Mouse (Mus musculus) embryo, embryonic 11.5 days (tissue): ENCODE measurements around the gene Gm28845.
"Not testable (repeated sequence)": the region's sequence is repeated elsewhere in the genome, so short reads cannot be mapped to it uniquely, and the experiment has no call there.

Experiments
- DNase-seq: peaks from one replicate; pipeline ENCODE4 v3.0.0-alpha.2; 2012; ENCODE audit warnings: low read depth, low spot score

Gm28845 gene

DNA sequence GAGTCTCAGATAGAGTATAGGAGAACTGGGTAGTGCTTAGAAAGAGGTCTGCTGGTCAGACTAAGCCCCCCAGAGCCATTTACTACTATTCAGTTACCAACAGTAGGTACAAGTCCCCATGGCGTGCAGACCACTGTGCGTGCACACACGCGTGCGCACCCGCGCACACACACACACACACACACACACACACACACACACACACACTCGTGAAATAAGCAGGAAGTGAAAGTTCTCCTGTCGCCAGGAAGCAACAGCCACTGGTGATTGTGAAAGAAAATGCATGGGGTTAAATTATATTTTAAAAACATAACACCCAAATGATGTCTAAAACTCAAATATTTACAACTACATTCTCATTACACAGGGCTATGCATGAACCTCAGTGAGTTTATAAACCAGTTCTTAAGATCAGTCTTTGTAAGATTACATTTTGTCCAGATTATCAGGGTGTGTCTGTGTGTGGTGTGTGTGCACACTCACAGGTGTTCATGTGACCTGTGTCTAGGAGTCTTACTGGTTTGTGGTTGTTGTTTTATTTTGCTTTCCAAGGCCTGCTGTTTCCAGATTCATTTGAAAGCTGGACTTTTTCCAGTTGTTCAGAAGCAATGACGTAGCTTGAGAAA, 11.6 kb downstream of the Gm28845 start:
- no peak for DNase-seq

DNA sequence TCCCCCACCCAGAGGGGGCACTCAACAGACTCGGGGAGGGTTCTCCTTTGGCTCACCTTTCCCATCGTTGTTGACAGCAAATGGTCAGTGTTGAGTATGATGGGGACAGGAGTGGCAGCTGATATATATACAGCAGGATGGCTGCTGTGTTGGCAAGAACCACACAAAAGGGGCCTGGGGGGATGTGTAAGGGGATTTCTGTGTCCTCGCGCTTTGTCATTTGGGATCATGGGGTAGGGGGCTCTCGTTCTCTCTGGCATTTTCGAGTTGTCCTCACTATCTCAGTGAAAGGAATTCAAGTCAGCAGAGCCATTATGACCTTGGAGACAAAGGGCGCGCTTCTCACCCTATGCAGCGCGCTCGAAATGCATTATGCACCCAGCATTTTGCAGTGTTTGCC, 16.1 kb downstream of the Gm28845 start, which contains the start of gene Cryga:
Gene Cryga, minus strand, starts transcription at position 101 of the 400 bp plus-strand sequence.
- DNase-seq, result no peak

DNA sequence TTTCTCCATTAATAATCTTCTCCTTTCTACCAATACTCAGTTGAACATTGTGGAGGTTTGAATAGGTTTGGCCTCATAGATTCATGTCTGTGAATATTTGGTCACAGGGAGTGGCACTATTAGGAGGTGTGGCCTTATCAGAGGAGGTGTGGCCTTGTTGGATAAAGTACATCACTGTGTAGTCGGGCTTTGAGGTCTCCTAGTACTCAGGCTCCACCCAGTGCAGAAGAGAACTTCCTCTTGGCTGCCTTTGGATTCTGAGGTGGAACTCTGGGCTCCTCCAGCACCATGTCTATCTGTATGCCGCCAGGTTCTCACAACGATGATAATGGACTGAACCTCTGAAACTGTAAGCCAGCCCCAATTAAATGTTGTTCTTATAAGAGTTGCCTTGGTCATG, 22.4 kb downstream of the Gm28845 start:
- no peak for DNase-seq

DNA sequence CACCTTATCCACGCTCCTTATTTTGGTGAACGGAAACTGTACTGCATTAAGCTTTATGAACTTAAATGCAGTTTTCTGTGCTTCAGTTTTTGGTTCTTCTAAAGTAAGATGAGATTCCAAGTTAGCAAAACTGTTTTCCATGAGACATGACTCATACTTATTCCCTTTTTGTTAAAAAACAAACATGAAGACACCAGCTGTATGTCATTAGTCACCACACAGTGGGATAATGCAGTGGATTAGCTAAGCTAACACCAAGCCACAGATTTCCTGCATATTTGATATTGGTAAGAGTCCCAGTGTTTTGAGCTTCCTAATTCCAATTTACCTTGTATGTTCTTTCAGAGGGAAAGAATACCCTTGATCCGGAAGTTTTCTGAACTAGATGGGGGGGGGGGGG, 27.8 kb downstream of the Gm28845 start:
- DNase-seq, result no peak

DNA sequence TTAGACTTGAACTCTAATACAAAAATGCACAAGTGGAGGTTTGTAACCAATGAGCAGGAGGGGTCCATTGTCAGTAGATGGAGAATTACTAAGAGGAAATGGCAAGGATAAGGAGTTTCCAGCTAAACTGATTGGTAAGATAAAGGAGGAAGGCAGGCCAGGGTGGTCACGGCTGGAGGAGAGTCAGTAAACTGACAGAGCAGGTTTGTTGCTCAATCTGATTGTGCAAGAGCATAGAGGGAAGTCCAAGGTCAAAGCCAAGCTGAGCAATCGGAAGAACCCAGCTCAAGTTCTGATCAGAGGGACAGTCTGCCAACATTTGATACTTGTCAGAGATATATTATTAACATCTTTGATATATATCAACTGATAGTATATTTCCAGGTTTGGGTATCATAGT, 29.0 kb downstream of the Gm28845 start:
- DNase-seq, result no peak

DNA sequence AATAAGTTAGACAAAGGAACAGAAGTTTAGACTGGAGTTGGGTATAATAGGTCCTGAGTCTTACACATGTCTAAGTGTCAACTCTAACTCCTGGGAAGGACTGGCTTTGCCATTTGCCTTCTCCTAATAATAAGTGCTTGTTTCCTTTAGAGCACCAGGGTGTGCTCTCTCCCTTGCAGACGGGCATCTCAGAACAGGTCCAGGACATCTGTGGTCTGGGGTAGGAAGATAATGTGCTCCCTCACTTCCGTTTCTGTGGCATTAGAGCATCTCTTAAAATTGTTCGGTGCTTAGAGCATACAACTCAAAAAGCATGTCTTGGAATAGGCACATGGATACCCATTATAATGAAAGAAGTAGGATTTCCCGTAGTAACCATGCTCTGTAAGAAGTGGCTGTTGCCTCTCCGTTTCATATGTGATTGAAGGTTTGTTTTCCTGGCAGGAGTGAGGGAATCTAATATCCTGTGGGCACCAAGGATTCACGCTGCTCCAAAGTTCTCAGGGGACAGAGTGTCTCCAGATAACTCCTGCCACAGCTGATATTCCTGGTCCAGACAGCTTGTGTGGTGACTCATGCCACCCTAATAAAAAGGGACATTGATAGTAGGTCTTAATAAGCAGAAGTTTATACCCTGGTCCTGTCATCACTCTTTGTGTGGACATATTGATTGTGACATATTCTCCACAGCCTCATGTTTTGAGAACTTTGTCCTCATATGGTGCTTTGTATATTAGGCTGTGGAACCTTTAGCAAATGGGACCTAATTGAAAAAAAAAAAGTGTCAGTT, 30.6 kb downstream of the Gm28845 start:
- DNase-seq, result no peak

DNA sequence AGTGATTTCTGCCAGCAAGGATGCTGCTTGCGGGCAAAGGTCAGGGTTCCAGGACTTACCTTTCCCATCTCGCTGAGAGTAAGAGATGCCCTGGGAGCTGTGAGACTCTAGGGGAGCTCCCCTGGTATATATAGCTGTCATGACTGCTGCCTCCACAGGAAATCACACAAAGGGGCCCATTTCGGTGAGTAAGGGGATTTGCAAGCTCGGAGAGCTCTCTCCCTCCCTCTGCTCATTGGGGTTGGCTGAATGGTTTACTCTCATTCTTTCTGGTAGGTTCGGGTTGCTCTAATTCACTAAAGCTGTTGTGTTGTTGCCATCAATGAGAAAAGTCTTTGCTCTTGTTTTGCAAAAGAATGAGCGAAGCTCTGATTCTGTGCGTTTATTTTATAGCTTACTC, 37.2 kb downstream of the Gm28845 start, which contains the start of gene Crygb:
Gene Crygb, minus strand, starts transcription at position 101 of the 400 bp plus-strand sequence.
- no peak for DNase-seq

DNA sequence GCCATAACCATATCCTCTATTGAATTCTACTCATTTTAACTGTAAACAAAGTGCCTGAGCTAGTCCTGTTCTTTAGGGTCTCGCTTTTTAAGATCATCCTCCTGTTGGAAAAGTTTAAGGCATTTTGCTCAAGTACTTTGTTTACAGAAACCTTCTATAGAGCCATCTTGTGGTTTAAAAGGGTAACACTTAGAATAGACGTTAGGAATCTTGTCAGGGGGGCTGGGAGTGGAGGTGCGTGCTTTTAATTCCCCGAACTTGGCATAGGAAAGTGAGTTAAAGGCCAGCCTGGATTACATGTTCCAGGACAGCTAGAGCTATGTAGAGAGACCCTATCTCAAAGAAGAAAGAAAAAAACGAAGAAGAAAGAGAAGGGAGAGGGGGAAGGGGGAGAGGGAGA, 43.8 kb downstream of the Gm28845 start:
- no peak for DNase-seq

DNA sequence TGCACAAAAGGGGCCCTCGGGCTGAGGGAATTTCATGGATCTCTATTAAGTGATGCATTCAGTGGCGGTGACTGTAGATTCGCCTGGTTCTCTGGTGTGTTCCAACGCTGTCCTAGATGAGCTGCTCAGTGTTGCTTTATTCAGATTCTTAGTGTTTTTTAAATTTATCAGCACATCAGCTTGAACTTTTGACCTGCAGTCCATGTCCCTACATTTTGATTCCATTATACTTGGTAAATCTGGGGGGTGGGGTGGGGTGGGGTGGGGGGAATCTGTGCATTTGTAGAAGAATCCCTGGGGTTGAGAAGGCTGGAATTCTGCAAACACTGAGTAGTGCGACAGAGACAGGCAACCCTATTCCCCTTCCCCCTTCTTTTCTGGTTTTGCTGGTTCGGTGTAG, 45.8 kb downstream of the Gm28845 start, which contains the start of gene Crygc:
Gene Crygc, minus strand, starts transcription at position 101 of the 400 bp plus-strand sequence.
- no peak for DNase-seq

DNA sequence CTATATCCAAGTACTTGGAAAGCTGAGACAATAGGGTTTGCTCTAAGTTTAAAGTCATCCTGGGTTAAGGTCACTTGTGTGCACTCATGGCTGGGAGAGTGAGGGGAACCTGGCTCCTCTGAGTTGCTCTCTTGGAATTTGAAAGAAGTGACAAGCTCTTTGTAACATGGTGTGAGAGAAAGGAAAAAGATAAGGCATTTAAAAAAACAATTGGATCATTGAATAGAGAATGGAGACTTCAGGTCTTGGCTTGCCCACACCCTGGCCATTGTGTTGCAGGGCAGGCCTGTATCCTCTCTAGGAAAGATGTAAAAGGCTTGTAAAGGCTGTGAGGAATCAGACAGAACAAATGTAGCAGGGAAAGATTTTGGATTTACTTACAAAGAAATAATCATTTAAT, 51.5 kb downstream of the Gm28845 start:
- no peak for DNase-seq

DNA sequence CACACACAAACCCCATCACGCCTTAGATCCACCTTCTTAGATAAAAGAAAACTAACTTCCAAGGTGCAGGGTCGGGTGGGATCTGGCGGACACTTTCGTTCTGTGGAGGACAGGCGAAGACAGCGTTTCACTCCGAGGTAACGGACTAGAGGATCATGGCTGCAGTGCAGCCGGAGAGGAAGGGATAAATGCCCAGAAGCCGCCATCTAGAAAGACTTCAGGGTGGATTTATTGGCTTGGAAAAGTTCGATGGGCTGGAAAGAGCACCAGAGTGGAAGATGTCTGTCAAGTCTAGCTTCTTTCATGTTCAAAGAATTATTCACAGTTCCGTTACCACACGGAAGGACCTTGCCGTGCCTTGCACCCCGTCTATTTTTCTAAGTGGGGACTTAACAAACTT, 55.2 kb downstream of the Gm28845 start:
- no peak for DNase-seq

DNA sequence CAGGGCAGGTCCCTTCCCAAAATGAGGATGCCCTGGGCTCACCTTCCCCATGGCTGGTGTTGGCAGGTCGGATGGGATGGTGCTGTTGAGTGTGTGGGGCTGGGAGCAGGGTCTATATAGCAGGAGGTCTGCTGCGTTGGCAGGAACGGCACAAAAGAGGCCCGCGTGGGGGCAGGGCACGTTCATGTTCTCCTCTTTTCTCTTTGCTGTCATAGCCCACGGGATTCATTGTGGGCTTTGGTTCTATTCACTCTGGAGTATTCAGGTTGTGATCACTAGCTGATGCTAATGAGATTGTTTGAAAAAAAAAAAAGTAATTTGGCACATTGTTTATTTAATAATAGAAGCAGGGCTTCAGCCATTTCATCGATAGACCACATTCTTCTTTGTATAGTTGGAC, 56.0 kb downstream of the Gm28845 start, which contains the start of gene Crygd:
Gene Crygd, minus strand, starts transcription at position 101 of the 400 bp plus-strand sequence.
- no peak for DNase-seq

DNA sequence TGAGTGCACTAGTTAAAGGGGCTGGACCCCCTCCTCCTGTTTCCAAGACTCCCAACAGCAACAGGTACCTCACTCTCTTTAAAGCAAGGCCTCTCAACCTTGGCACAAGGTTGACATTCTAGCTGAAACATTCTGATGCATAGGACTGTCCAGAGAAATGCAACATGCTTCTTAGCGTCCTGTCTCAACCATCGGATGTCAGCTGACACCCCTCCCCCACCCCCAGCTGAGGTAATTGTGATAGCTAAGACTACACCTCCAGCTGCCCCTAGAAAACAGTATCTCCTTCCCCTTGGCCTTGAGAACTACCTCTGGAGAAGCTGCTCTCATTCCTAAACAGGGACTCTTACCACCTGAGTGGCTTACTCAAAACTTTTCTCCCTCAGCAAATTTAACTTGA, 67.2 kb downstream of the Gm28845 start:
- no peak for DNase-seq

DNA sequence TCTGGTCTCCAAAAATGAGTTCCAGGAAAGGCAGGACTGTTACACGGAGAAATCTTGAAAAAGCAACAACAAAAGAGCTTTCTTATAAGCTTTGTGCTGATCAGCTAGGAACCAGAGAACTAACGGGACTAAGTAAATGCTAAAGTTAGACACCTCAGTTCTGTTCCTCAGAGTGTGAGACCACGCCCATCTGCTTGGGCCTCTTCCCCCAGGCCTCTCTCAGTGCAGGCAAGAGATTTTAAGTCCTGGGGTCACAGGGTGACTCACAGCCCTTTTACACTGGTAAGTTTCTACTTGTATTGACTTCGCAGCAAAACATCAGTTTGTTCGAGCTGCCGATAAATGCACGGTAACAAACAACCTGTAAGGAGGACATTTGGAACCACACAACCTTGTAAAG, 67.7 kb downstream of the Gm28845 start:
- DNase-seq, result no peak

DNA sequence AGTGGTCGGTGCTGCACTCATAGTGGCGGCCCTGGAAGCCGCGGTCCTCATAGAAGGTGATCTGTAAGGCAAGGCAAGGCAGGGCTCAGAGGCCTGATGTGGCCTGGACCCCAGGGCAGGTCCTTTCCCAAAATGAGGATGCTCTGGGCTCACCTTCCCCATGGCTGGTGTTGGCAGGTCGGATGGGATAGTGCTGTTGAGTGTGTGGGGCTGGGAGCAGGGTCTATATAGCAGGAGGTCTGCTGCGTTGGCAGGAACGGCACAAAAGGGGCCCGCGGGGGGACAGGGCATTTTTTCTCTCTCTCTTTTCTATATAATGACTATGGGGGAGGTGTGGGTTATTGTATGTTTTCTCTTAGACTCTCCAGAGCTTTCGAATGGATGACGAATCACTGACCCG, 68.4 kb downstream of the Gm28845 start, which contains the start of gene Cryge:
Gene Cryge, minus strand, starts transcription at position 198 of the 400 bp plus-strand sequence.
- DNase-seq, result not testable (repeated sequence)
